Mouse (Mus musculus): ENCODE data around the gene Rptor.

- no peak for TF ChIP-seq CTCF (IDR thresholded peaks at IDR 0.05; ENCODE audit: low read depth)
- TF ChIP-seq EP300 (IDR thresholded peaks at IDR 0.05; ENCODE audit: low read depth): no peak
Measured at GRCm38 (mm10) chr11:119897041-119897440, 294.3 kb downstream of the Rptor start.

All from liver, postnatal 0 days (tissue).